Mouse (Mus musculus) midbrain, postnatal 0 days (tissue): ENCODE results near the gene Ccdc24. TPM values are rescaled to one million over a fixed set of nuclear protein-coding genes. Genes with fewer than 3 reads are reported as not detected.

Source experiments
- ATAC-seq: fragments of 200-750 bp; cut with Nextera tagmentation; 2 replicates; pipeline ENCODE4 v1.8.0; 2017; ENCODE audit warnings: moderate number of reproducible peaks, mild to moderate bottlenecking, moderate TSS enrichment, moderate library complexity; ENCODE audit not compliant: low FRiP score
- DNase-seq: peaks from one replicate; pipeline ENCODE4 v3.0.0-alpha.2; 2015; ENCODE audit warnings: low spot score
- H3K27ac ChIP-seq: fragments of 300-500 bp; sonication (generic); 2 replicates; pipeline ENCODE4 v1.5.1; 2014; ENCODE audit warnings: low read depth, mild to moderate bottlenecking, low read length, mixed read lengths
- H3K27me3 ChIP-seq: fragments of 300-500 bp; sonication (generic); 2 replicates; pipeline ENCODE4 v1.6.1; 2014; ENCODE audit warnings: low read length, control low read depth, mixed read lengths; ENCODE audit not compliant: insufficient read depth
- H3K36me3 ChIP-seq: fragments of 300-500 bp; sonication (generic); 2 replicates; pipeline ENCODE4 v1.6.1; 2014; ENCODE audit warnings: low read length, control low read depth, mixed read lengths; ENCODE audit not compliant: insufficient read depth
- H3K4me1 ChIP-seq: fragments of 300-500 bp; sonication (generic); 2 replicates; pipeline ENCODE4 v1.6.1; 2014; ENCODE audit warnings: mild to moderate bottlenecking, control low read depth, antibody characterized with exemption, low read length, mixed read lengths; ENCODE audit not compliant: insufficient read depth
- H3K4me2 ChIP-seq: fragments of 300-500 bp; sonication (generic); 2 replicates; pipeline ENCODE4 v1.6.1; 2014; ENCODE audit warnings: low read depth, mild to moderate bottlenecking, low read length, mixed read lengths; ENCODE audit not compliant: poor library complexity, severe bottlenecking
- H3K4me3 ChIP-seq: fragments of 300-500 bp; sonication (generic); 2 replicates; pipeline ENCODE4 v1.5.1; 2014; ENCODE audit warnings: low read depth, mild to moderate bottlenecking, low read length, moderate library complexity
- H3K9ac ChIP-seq: fragments of 300-500 bp; sonication (generic); replicated peaks from 2 replicates; pipeline ENCODE4 v1.6.1; 2014; ENCODE audit warnings: mild to moderate bottlenecking, low read length, moderate library complexity, mixed read lengths; ENCODE audit not compliant: poor library complexity, severe bottlenecking
- H3K9me3 ChIP-seq: fragments of 300-500 bp; sonication (generic); 2 replicates; pipeline ENCODE4 v1.6.1; 2016; ENCODE audit warnings: low read length, control low read depth
- CTCF ChIP-seq: IDR thresholded peaks from 2 replicates; pipeline ENCODE4 v1.5.1; 2016; ENCODE audit warnings: antibody characterized with exemption, mild to moderate bottlenecking
- WGBS: fragments of 180-500 bp; shearing (Covaris S2); extraction: QIAGEN DNeasy Blood & Tissue Kit; methylation state at CpG from one replicate; pipeline ENCODE4 v1.1.7; 2014; 5-methylcytosine and 5-hydroxymethylcytosine counted together
- polyA plus RNA-seq: library from polyadenylated mRNA; unstranded; fragments of >200 nt; fragmentation: Nextera tagmentation; extraction: Ambion mirVana; gene quantifications from 2 replicates; pipeline ENCODE4 v1.2.1, GENCODE M21; 2015
- total RNA-seq: library from RNA; depleted of rRNA; stranded (reverse); fragments of >200 nt; gene quantifications from 2 replicates; pipeline ENCODE4 v1.2.3, GENCODE M21; 2014

Ccdc24 gene
- total and polyA plus RNA-seq, 2 experiments from 2014 or later = 1.2 to 2.0 TPM

- Histone ChIP-seq H3K9ac (no peak overlapping the region), H3K4me1 (no peaks in the 10 kb centered on the region), H3K9me3 (no peaks in the 10 kb centered on the region), H3K27ac (no peak overlapping the region), H3K27me3 (no peaks in the 10 kb centered on the region), H3K4me3 (no peak overlapping the region), H3K4me2 (no peak overlapping the region), H3K36me3 (peaks cover 79% of the 10 kb centered on the region)
- DNase-seq = no peak
- WGBS = 88% methylated on average over 3 of the region's 3 CpGs
- TF ChIP-seq CTCF = no peak
- no peak for ATAC-seq
Observed at GRCm38 (mm10) chr4:117898111-117898510, 25.8 kb upstream of the Ccdc24 start.

- no peak for ATAC-seq
- Histone ChIP-seq H3K4me2 (no peak overlapping the region), H3K9ac (no peak overlapping the region), H3K4me1 (peaks cover 3% of the 10 kb centered on the region; the same call in 1 of the 2 replicates), H3K4me3 (no peak overlapping the region), H3K9me3 (no peaks in the 10 kb centered on the region), H3K36me3 (peaks cover 58% of the 10 kb centered on the region), H3K27ac (no peak overlapping the region), H3K27me3 (no peaks in the 10 kb centered on the region)
- no peak for TF ChIP-seq CTCF
- no peak for DNase-seq
- 96% methylated on average over 6 of the region's 6 CpGs for WGBS
Observed at GRCm38 (mm10) chr4:117896031-117896430, 23.7 kb upstream of the Ccdc24 start.

- no peak overlapping the region for H3K9ac ChIP-seq
- no peak for TF ChIP-seq CTCF
- WGBS = 84% methylated on average over 7 of the region's 7 CpGs
- no peak overlapping the region for H3K4me2 ChIP-seq
- peaks cover 3% of the 10 kb centered on the region; the same call in 1 of the 2 replicates for H3K4me1 ChIP-seq
- no peaks in the 10 kb centered on the region for H3K9me3 ChIP-seq
- ATAC-seq (no peak), DNase-seq (no peak)
- no peak overlapping the region for H3K4me3 ChIP-seq
- no peak overlapping the region for H3K27ac ChIP-seq
- no peaks in the 10 kb centered on the region for H3K27me3 ChIP-seq
- H3K36me3 ChIP-seq = peaks cover 51% of the 10 kb centered on the region
Observed at GRCm38 (mm10) chr4:117895339-117895738, 23.0 kb upstream of the Ccdc24 start.

GRCm38 (mm10) chr4:117894601-117895000, 22.2 kb upstream of the Ccdc24 start:
- Histone ChIP-seq H3K36me3 (peaks cover 44% of the 10 kb centered on the region), H3K27me3 (no peaks in the 10 kb centered on the region), H3K4me2 (no peak overlapping the region), H3K4me3 (no peak overlapping the region), H3K9ac (no peak overlapping the region), H3K27ac (no peak overlapping the region), H3K4me1 (peaks cover 3% of the 10 kb centered on the region; the same call in 1 of the 2 replicates), H3K9me3 (no peaks in the 10 kb centered on the region)
- TF ChIP-seq CTCF = no peak
- WGBS = 96% methylated on average over 8 of the region's 8 CpGs
- no peak for DNase-seq
- ATAC-seq = no peak

- H3K9ac ChIP-seq = no peak overlapping the region
- TF ChIP-seq CTCF = no peak
- no peak overlapping the region for H3K4me2 ChIP-seq
- no peaks in the 10 kb centered on the region for H3K9me3 ChIP-seq
- H3K36me3 ChIP-seq = peaks cover 39% of the 10 kb centered on the region
- 29% methylated on average over 9 of the region's 9 CpGs for WGBS
- peaks cover 3% of the 10 kb centered on the region; the same call in 1 of the 2 replicates for H3K4me1 ChIP-seq
- ATAC-seq = no peak
- H3K27me3 ChIP-seq = no peaks in the 10 kb centered on the region
- DNase-seq = no peak
- H3K4me3 ChIP-seq = no peak overlapping the region
- H3K27ac ChIP-seq = no peak overlapping the region
Observed at GRCm38 (mm10) chr4:117893376-117893775, 21.0 kb upstream of the Ccdc24 start.

- DNase-seq (peak; percentile 96), ATAC-seq (peak; percentile 83)
- H3K4me2 ChIP-seq = peak within 1 kb of the TSS; percentile 97
- H3K27me3 ChIP-seq = no peaks in the 10 kb centered on the region
- no peaks in the 10 kb centered on the region for H3K9me3 ChIP-seq
- peaks cover 6% of the 10 kb centered on the region; the same call in 1 of the 2 replicates for H3K4me1 ChIP-seq
- WGBS = 0% methylated on average over 21 of the region's 21 CpGs
- peaks cover 29% of the 10 kb centered on the region for H3K36me3 ChIP-seq
- TF ChIP-seq CTCF = no peak
- H3K4me3 ChIP-seq = peak within 1 kb of the TSS; percentile 68
- H3K27ac ChIP-seq = no peak within 1 kb of the TSS
- peak within 1 kb of the TSS; percentile 59 for H3K9ac ChIP-seq
Observed at GRCm38 (mm10) chr4:117891738-117892161, 19.4 kb upstream of the Ccdc24 start, which contains the start of gene Dph2. Dph2 (minus strand) TSS chr4:117892032.
